8 mouse cellular contexts compared by ENCODE assay signal in genomic region chr11:110498651-110499213, GRCm38 (mm10).
DNase-seq lines count a peak whose midpoint lies in the region; ATAC-seq and TF ChIP-seq lines count a peak whose summit lies in the region.

No protein-coding gene starts in this region.

- 21% methylated on average over 6 of the region's 6 CpGs for WGBS in cerebellum, adult 2 months
- 72% methylated on average over 6 of the region's 6 CpGs for WGBS in forebrain, embryonic 14.5 days
- WGBS in intestine, embryonic 16.5 days, result 51% methylated on average over 6 of the region's 6 CpGs

- no peak overlapping the region for H3K4me3 ChIP-seq in cerebellum, adult 2 months (replicated peaks; ENCODE audit: insufficient read depth, low read depth, low read length)
- H3K4me3 ChIP-seq in forebrain, embryonic 14.5 days (ENCODE audit: low read depth, low read length), result no peak overlapping the region
- H3K4me3 ChIP-seq in intestine, embryonic 16.5 days (ENCODE audit: low read length), result no peak overlapping the region

- H3K9ac ChIP-seq in forebrain, embryonic 14.5 days (ENCODE audit: low read length), result no peak overlapping the region
- H3K9ac ChIP-seq in intestine, embryonic 16.5 days (ENCODE audit: low read depth, low read length), result no peak overlapping the region

- peak; percentile 47; the same call in 1 of the 2 replicates for ATAC-seq in forebrain, embryonic 14.5 days
- peak; percentile 65 for ATAC-seq in intestine, embryonic 16.5 days

- peak in 1 of 2 experiments; percentile 42 for DNase-seq in cerebellum, adult 2 months
- no peak for DNase-seq in cerebellum, adult 11 months
- DNase-seq in thymus, postnatal 0 days (ENCODE audit: low spot score), result peak; percentile 47
- no peak for DNase-seq in thymus, postnatal 36 days
- peak; percentile 67 for DNase-seq in forebrain, embryonic 14.5 days (ENCODE audit: low spot score)
- peak; percentile 51 for DNase-seq in lung, postnatal 36 days
- DNase-seq in urinary bladder, postnatal 36 days (ENCODE audit: low spot score in 2 of 2), result no peak

- H3K27ac ChIP-seq in cerebellum, adult 2 months (ENCODE audit: insufficient read depth, low read length), result no peak overlapping the region
- no peak overlapping the region for H3K27ac ChIP-seq in forebrain, embryonic 14.5 days (ENCODE audit: low read depth, low read length)
- H3K27ac ChIP-seq in intestine, embryonic 16.5 days (ENCODE audit: low read length), result no peak overlapping the region

- H3K36me3 ChIP-seq in forebrain, embryonic 14.5 days (ENCODE audit: control insufficient read depth, insufficient read depth, low read length), result peaks cover 64% of the 10 kb centered on the region
- H3K36me3 ChIP-seq in intestine, embryonic 16.5 days (ENCODE audit: control insufficient read depth, insufficient read depth, low read length), result 0 out of 2 replicates have a peak, but pooled peaks cover 4% of the 10 kb centered on the region

- H3K4me2 ChIP-seq in forebrain, embryonic 14.5 days (ENCODE audit: low read length), result no peak overlapping the region
- H3K4me2 ChIP-seq in intestine, embryonic 16.5 days (ENCODE audit: low read depth, low read length), result no peak overlapping the region

- H3K9me3 ChIP-seq in forebrain, embryonic 14.5 days (replicated peaks; ENCODE audit: control insufficient read depth, low read length), result no peaks in the 10 kb centered on the region
- H3K9me3 ChIP-seq in intestine, embryonic 16.5 days (ENCODE audit: control insufficient read depth, low read length), result no peaks in the 10 kb centered on the region

- no peaks in the 10 kb centered on the region for H3K27me3 ChIP-seq in cerebellum, adult 2 months (ENCODE audit: control insufficient read depth, insufficient read depth, low read length)
- H3K27me3 ChIP-seq in forebrain, embryonic 14.5 days (replicated peaks; ENCODE audit: control insufficient read depth, insufficient read depth, low read length), result no peaks in the 10 kb centered on the region
- H3K27me3 ChIP-seq in intestine, embryonic 16.5 days (replicated peaks; ENCODE audit: control insufficient read depth, insufficient read depth, low read length), result no peaks in the 10 kb centered on the region

- no peak for TF ChIP-seq POLR2A in cerebellum, adult 2 months (IDR thresholded peaks at IDR 0.05; ENCODE audit: borderline replicate concordance, insufficient read depth, low read length)

- TF ChIP-seq CTCF in cerebellum, adult 2 months (IDR thresholded peaks at IDR 0.05; ENCODE audit: borderline replicate concordance, insufficient read depth, low read depth, low read length), result peak; percentile 50; the same call in 1 of the 2 replicates

- no peaks in the 10 kb centered on the region for H3K4me1 ChIP-seq in cerebellum, adult 2 months (ENCODE audit: control insufficient read depth, insufficient read depth, low read length)
- H3K4me1 ChIP-seq in forebrain, embryonic 14.5 days (ENCODE audit: control insufficient read depth, insufficient read depth, low read length), result no peaks in the 10 kb centered on the region
- H3K4me1 ChIP-seq in intestine, embryonic 16.5 days (ENCODE audit: control insufficient read depth, insufficient read depth, low read length), result no peaks in the 10 kb centered on the region

Comparison
In these comparisons a context has a peak if more than half of its experiments do, and no peak if none do; other contexts are left out.
1. DNase-seq: peak in thymus, postnatal 0 days (single experiment), forebrain, embryonic 14.5 days (single experiment) and lung, postnatal 36 days (single experiment); none in cerebellum, adult 11 months (single experiment), thymus, postnatal 36 days (0 of 2) and urinary bladder, postnatal 36 days (0 of 2).